Mouse (Mus musculus): Measurements from ENCODE around the gene Trim41.

The Trim41 gene

GRCm38 (mm10) chr11:48816281-48816781 is 822 bp downstream of the Trim41 start:
- no peak for DNase-seq (ENCODE audit: extremely low spot score, low spot score)

GRCm38 (mm10) chr11:48815851-48816250 is 1.3 kb downstream of the Trim41 start:
- no peak for DNase-seq (ENCODE audit: extremely low spot score, low spot score)

GRCm38 (mm10) chr11:48813782-48814181 is 3.4 kb downstream of the Trim41 start:
- no peak for DNase-seq (ENCODE audit: extremely low spot score, low spot score)

- no peak for DNase-seq (ENCODE audit: extremely low spot score, low spot score)
Measured at GRCm38 (mm10) chr11:48810142-48810541, 7.0 kb downstream of the Trim41 start.

GRCm38 (mm10) chr11:48809434-48809830 is 7.7 kb downstream of the Trim41 start:
- DNase-seq (ENCODE audit: extremely low spot score, low spot score): no peak

- DNase-seq (ENCODE audit: extremely low spot score, low spot score): no peak
Measured at GRCm38 (mm10) chr11:48808737-48809433, 8.3 kb downstream of the Trim41 start.

- DNase-seq (ENCODE audit: extremely low spot score, low spot score): no peak
Measured at GRCm38 (mm10) chr11:48808304-48808646, 8.9 kb downstream of the Trim41 start.

- no peak for DNase-seq (ENCODE audit: extremely low spot score, low spot score)
Measured at GRCm38 (mm10) chr11:48807563-48808303, 9.4 kb downstream of the Trim41 start.

- DNase-seq (ENCODE audit: extremely low spot score, low spot score): peak; percentile 35
Measured at GRCm38 (mm10) chr11:48806856-48807562, 10.1 kb downstream of the Trim41 start.

GRCm38 (mm10) chr11:48804922-48805321 is 12.2 kb downstream of the Trim41 start:
- DNase-seq (ENCODE audit: extremely low spot score, low spot score): no peak

- no peak for DNase-seq (ENCODE audit: extremely low spot score, low spot score)
Measured at GRCm38 (mm10) chr11:48803988-48804387, 13.2 kb downstream of the Trim41 start.

- no peak for DNase-seq (ENCODE audit: extremely low spot score, low spot score)
Measured at GRCm38 (mm10) chr11:48801831-48802772, 15.1 kb downstream of the Trim41 start.

- DNase-seq (ENCODE audit: extremely low spot score, low spot score): peak; percentile 95
Measured at GRCm38 (mm10) chr11:48799921-48800701, 17.0 kb downstream of the Trim41 start, which contains the start of gene Rack1. TSS of gene Rack1 (plus strand) at chr11:48800332.

- DNase-seq (ENCODE audit: extremely low spot score, low spot score): no peak
Measured at GRCm38 (mm10) chr11:48798984-48799920, 17.9 kb downstream of the Trim41 start.

- DNase-seq (ENCODE audit: extremely low spot score, low spot score): no peak
Measured at GRCm38 (mm10) chr11:48798308-48798707, 18.8 kb downstream of the Trim41 start.

- DNase-seq (ENCODE audit: extremely low spot score, low spot score): no peak
Measured at GRCm38 (mm10) chr11:48797287-48797686, 19.9 kb downstream of the Trim41 start.

- DNase-seq (ENCODE audit: extremely low spot score, low spot score): no peak
Measured at GRCm38 (mm10) chr11:48796290-48796689, 20.9 kb downstream of the Trim41 start.

GRCm38 (mm10) chr11:48795221-48795620 is 21.9 kb downstream of the Trim41 start:
- no peak for DNase-seq (ENCODE audit: extremely low spot score, low spot score)

GRCm38 (mm10) chr11:48793184-48793583 is 24.0 kb downstream of the Trim41 start:
- DNase-seq (ENCODE audit: extremely low spot score, low spot score): no peak
